Mouse (Mus musculus): ENCODE data around the gene Dglucy.

Dglucy gene

GRCm38 (mm10) chr12:100928286-100928685 lies 149.4 kb downstream of the Dglucy start:
- no peak for DNase-seq (ENCODE audit: low spot score in 2 of 2)

DNA sequence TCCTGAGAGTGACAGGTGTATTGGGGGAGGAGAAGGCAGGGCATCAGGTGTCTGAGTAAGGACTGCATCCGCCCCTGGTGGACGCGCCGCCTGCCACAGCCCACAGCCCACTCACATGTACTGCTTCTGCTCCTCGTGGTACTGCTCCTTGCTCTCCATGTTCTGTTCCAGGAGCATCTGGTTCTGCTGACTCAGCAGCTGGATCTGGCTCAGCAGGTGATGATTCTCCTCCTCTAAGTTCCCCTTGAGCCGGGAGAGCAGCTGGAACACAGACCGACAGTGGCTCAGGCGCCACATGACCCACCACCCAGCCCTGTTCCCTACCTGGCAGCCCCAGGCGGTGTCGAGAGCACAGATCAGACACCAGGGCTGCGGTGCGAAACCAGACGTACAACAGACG lies 152.8 kb downstream of the Dglucy start:
- DNase-seq (ENCODE audit: low spot score in 2 of 2), result no peak

DNA sequence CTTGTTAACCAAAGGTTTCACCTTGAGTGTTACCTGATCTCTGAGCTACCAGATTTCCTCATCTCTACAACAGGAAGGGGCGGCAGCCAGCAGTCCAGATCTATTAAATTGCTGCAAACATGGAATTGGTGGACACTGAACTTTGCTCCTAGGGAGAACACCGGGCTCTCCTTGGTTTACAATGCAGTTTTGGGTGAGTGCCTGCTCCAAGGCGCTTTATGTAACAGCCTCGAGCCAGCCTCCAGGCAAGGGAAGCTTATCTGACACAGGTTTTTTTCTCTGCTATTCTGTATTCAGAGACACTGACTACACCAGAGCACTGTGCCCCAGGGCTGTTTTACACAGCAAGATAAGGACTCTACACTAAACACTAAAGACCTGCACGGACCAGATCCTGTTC lies 155.9 kb downstream of the Dglucy start:
- no peak for DNase-seq (ENCODE audit: low spot score in 2 of 2)

DNA sequence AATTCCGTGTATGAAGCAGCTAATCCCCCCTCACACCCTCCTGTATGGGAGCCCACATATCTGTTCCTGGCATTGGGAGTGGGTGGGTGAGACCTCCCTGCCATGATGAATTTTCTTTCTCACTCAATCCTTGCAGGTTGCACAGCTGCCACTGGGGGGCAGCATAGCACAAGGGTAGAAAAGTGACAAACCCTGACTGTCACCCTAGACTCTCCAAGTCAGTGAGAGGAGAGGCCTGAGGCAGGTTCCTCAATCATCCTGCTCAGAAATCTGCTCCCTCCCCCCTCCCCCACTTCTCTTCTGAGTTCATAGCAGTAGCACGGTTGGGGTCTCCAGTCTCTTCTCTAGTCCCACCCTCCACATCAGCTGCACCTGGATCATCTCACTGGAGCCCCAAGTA lies 157.3 kb downstream of the Dglucy start:
- DNase-seq (ENCODE audit: low spot score in 2 of 2), result peak; percentile 78 to 86

DNA sequence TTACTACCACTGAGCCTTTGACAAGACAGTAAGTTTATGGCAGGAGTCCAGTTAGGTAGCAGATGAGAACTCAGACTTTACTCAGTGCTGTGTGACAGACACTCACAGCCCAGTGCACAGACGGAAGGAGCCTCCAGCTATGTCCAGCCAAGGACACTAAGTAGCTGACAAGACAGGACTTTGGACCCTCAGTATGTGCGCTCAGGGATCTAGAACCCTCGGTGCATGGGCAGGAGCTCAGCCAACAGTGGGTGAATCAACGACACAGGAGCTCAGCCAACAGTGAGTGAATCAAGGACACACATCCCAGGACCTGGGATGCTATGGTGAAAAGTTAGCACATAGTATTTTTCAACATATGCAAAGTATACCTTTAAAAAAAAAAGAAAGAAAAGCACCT lies 157.9 kb downstream of the Dglucy start:
- no peak for DNase-seq (ENCODE audit: low spot score in 2 of 2)

DNA sequence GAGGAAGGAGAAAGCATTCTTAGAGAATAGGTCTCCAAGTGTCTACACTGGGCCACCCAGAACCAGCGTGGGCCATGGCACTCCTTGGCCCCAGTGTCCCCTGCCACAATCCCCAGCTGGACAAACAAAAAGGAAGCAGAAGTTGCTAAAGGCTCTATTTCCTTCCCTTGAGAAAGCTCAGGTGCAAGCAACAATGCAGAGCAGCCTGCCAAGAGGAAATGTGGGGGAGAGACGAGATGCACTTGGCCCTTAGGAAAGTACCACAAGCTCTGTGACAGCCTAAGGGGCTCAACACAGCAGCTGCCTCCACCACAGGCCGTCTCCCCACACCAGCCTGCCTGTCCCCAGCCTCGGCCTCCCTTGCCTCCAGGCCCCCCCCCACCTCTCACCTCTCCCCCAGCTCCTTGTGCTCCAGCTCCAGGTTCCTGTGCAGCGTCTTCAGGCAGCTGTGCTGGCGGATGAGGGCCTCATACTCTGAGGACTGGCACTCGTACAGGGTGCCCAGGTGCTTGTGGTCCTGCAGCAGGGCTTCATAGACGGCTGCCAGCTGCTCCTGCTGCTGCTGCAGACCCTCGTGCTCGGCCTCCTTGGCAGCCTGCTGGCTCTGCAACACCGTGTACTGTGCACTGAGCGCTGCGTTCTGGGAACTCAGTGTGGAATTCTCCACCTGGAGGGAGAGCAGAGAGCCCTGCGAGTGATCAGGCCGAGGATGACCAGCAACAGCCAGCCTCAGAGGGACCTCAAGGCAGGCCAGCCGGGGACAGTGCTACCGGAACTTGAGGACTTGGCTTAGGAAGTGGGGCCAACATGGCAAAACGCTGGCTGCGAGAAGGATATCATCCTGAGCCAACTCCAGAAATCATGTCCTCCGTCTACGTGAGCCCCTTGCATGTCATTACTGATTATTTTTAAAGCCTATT lies 158.8 kb downstream of the Dglucy start:
- DNase-seq (ENCODE audit: low spot score in 2 of 2), result no peak

DNA sequence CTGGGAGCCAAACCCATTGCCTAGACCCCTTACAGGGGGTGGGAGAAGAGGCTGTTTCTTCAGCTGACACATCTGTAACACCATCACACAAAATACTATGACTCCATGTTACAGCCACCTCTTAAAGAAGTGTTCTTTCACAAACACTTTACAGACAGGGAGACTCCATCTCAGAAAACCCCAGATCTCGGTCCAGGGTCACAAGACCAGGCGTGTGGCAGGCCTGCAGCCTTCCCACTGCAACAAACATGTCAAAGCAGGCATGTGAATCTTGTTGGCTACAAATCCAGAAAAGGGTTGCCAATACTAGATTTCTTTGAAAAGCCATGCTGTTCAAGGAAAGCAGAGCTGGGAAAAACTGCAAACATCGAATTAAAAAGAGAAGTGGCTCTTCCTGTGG lies 162.5 kb downstream of the Dglucy start:
- no peak for DNase-seq (ENCODE audit: low spot score in 2 of 2)

- DNase-seq (ENCODE audit: low spot score in 2 of 2), result no peak
Measured at GRCm38 (mm10) chr12:100943146-100943545, 164.3 kb downstream of the Dglucy start.

- DNase-seq (ENCODE audit: low spot score in 2 of 2), result no peak
Measured at GRCm38 (mm10) chr12:100944921-100945336, 166.1 kb downstream of the Dglucy start.

DNA sequence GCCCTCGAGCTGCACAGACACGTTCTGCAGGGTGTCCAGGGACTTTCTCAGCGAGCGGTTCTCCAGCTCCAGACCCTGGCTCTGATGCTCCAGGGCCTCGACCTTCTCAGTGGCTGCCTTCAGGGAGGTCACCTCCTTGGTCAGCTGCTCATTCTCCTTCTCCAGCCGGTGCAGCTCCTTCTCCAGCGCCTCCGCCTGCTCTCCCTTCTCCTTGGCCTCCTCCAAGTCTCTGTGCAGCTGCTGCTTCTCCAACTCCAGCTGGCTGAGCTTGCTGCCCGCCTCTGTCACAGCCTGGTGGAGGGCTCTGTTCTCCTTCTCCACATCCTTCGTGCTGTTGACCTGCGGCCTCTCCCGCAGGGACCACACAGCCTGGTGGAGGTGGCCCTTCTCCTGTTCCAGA lies 166.6 kb downstream of the Dglucy start:
- DNase-seq (ENCODE audit: low spot score in 2 of 2), result no peak

DNA sequence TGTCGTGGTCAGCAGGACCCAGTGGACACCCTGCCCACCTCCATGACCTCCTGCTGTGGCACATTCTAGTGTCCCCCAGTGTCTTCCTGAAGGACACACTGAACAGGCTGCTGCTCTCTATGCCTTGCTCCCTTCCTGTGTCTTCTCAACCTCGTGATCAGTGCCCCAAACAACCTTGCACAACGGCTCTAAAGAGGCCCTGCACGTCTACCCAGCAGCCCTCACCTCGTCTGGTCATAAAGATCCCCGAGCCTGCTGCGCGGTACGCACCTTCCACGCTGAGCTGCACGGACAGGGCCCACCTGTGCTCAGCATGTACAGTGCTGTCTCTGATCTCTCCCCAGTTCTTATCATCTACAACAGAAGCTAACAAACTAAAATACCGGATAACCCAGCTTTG lies 167.1 kb downstream of the Dglucy start:
- DNase-seq (ENCODE audit: low spot score in 2 of 2), result no peak
